ENCODE assay signal across 8 mouse cellular contexts in genomic region chr14:121365991-121366728, GRCm38 (mm10). TPM values are rescaled to one million over a fixed set of nuclear protein-coding genes. Genes with fewer than 3 reads are reported as not detected.
DNase-seq lines count a peak whose midpoint lies in the region; ATAC-seq lines count a peak whose summit lies in the region.

No protein-coding gene starts in this region.

- no peaks in the 10 kb centered on the region for H3K27me3 ChIP-seq in neural tube, embryonic 11.5 days (ENCODE audit: control insufficient read depth, insufficient read depth, low read length)
- no peaks in the 10 kb centered on the region for H3K27me3 ChIP-seq in heart, embryonic 15.5 days

- 0 out of 2 replicates have a peak, but pooled peaks cover 7% of the 10 kb centered on the region for H3K4me1 ChIP-seq in neural tube, embryonic 11.5 days (ENCODE audit: control insufficient read depth, insufficient read depth, low read length)
- H3K4me1 ChIP-seq in heart, embryonic 15.5 days (replicated peaks) = peaks cover 94% of the 10 kb centered on the region

- H3K4me2 ChIP-seq in neural tube, embryonic 11.5 days (ENCODE audit: low read depth) = no peak overlapping the region
- peak overlapping the region; percentile 29 for H3K4me2 ChIP-seq in heart, embryonic 15.5 days

- no peaks in the 10 kb centered on the region for H3K36me3 ChIP-seq in neural tube, embryonic 11.5 days (ENCODE audit: control insufficient read depth, insufficient read depth, low read length)
- no peaks in the 10 kb centered on the region for H3K36me3 ChIP-seq in heart, embryonic 15.5 days

- H3K9ac ChIP-seq in neural tube, embryonic 11.5 days (ENCODE audit: low read length) = no peak overlapping the region
- 0 out of 2 replicates have a peak overlapping the region, but pooled peaks have one; percentile 27 for H3K9ac ChIP-seq in heart, embryonic 15.5 days

- H3K27ac ChIP-seq in neural tube, embryonic 11.5 days (ENCODE audit: low read depth, low read length) = 0 out of 2 replicates have a peak overlapping the region, but pooled peaks have one; percentile 10
- peak overlapping the region; percentile 78 for H3K27ac ChIP-seq in heart, embryonic 15.5 days

- H3K4me3 ChIP-seq in neural tube, embryonic 11.5 days (ENCODE audit: low read depth, low read length) = no peak overlapping the region
- no peak overlapping the region for H3K4me3 ChIP-seq in heart, embryonic 15.5 days

- no peaks in the 10 kb centered on the region for H3K9me3 ChIP-seq in neural tube, embryonic 11.5 days (ENCODE audit: control insufficient read depth, low read length)
- no peaks in the 10 kb centered on the region for H3K9me3 ChIP-seq in heart, embryonic 15.5 days (replicated peaks)

- intact Hi-C loops in left cerebral cortex, postnatal 25 days (cut with DNase I) = no loop called here

- no peak for ATAC-seq in neural tube, embryonic 11.5 days (ENCODE audit: insufficient read depth, low FRiP score, low TSS enrichment)
- ATAC-seq in heart, embryonic 15.5 days (replicated peaks; ENCODE audit: insufficient number of reproducible peaks, insufficient read depth, low FRiP score, low read depth) = peak; percentile 7; the same call in 1 of the 2 replicates

- no peak for DNase-seq in neural tube, embryonic 11.5 days (ENCODE audit: low spot score)
- DNase-seq in neural tube, embryonic 10.5 days (ENCODE audit: extremely low spot score, low spot score) = no peak
- DNase-seq in lung, postnatal 10 days = peak; percentile 45
- DNase-seq in thymus, postnatal 10 days (ENCODE audit: low spot score in 2 of 2) = peak; percentile 60 to 61
- DNase-seq in left cerebral cortex, postnatal 25 days (ENCODE audit: low spot score in 2 of 2) = no peak
- no peak for DNase-seq in adrenal gland, postnatal 14 days
- no peak for DNase-seq in layer of hippocampus, adult 18-20 months (ENCODE audit: low spot score in 2 of 2)

- 79% methylated on average over 17 of the region's 17 CpGs for WGBS in neural tube, embryonic 11.5 days
- 41% methylated on average over 17 of the region's 17 CpGs for WGBS in heart, embryonic 15.5 days

RNA-seq across cellular contexts. Expression of gene Stk24, which starts 13.7 kb away (rescaled TPM):
- 35.0 and 38.1 TPM in 2 replicates for polyA plus RNA-seq in neural tube, embryonic 11.5 days (2014; fragmentation: Nextera tagmentation; extraction: Ambion mirVana)
- polyA plus RNA-seq in heart, embryonic 15.5 days (2015; fragmentation: Nextera tagmentation; extraction: Ambion mirVana) = 34.5 and 39.6 TPM in 2 replicates
- 10 to 100 TPM; 58.9 to 65.1 TPM for total RNA-seq in left cerebral cortex, postnatal 25 days (2021)
- 93.2 and 95.8 TPM in 2 replicates for total RNA-seq in adrenal gland, postnatal 14 days (2021)
- 10 to 100 TPM; 66.9 to 67.5 TPM for total RNA-seq in layer of hippocampus, adult 18-20 months (2021)

Comparison
In these comparisons a context has a peak if more than half of its experiments do, and no peak if none do; other contexts are left out.
1. DNase-seq: peak in lung, postnatal 10 days (single experiment) and thymus, postnatal 10 days (2 of 2); none in neural tube, embryonic 11.5 days (single experiment), neural tube, embryonic 10.5 days (single experiment), left cerebral cortex, postnatal 25 days (0 of 2), adrenal gland, postnatal 14 days (single experiment) and layer of hippocampus, adult 18-20 months (0 of 2).